Comparison of ENCODE assay signal across 15 mouse cellular contexts in the genomic region with DNA sequence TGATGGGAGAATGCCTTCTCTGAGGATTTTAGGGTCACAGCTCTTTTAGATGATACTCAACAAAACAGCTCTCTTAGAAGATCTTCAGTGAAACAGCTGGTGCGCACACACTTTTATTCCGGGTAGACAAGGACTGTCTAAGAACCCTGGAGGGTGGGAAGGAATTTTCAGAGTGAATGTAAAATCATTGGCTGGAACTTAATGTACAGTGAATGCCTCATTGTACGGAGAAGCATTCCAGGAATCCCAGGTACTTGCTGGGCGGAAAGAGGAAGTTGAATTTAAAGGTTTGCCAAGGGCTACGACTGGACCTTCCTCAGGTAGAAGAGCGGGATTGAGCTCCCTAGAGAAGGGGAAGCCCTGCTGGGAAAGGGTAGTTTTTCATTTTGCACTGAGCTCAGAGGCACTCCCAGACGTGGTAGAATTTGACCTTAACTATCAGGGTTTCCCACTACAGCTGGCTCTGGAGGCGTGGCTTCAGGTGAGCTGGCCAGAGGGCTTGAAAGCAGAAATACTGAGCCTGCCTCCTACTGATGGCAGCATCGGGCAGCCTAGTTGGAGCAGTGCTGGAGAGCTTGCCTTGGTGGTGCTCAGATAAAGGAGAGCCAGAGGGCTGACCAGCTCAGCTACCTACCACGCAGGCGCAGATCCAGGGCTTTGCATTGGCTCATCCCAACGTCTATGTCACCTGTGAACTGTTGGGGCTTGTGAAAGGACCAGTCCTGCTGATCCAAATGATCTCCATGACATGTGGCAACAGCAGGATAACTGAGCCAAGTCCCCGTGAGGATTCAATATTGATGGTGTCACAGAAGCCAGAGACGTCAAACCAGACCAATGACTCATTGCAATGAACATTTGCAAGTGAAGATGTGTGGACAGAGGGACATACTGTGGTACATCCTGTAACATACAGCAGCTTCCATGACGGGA. TPM values are rescaled to one million over a fixed set of nuclear protein-coding genes. Genes with fewer than 3 reads are reported as not detected.
DNase-seq lines count a peak whose midpoint lies in the region; ATAC-seq and TF ChIP-seq lines count a peak whose summit lies in the region.
"Had no signal": no experiment of that assay in that cellular context is flagged by ENCODE, and none has a peak within 500 bp of the region (broad histone marks: within the 10 kb centered on the region; RNA-seq: fewer than 3 reads in every experiment).

No protein-coding gene starts in this region.

- no peak for TF ChIP-seq POLR2A in kidney, adult 2 months (IDR thresholded peaks at IDR 0.05; ENCODE audit: low read depth, low read length)

- H3K36me3 ChIP-seq in kidney, adult 2 months (ENCODE audit: control insufficient read depth, insufficient read depth, low read length): no peaks in the 10 kb centered on the region
- no peaks in the 10 kb centered on the region for H3K36me3 ChIP-seq in intestine, postnatal 0 days (ENCODE audit: control insufficient read depth, insufficient read depth)
- no peaks in the 10 kb centered on the region for H3K36me3 ChIP-seq in forebrain, postnatal 0 days (ENCODE audit: insufficient read depth)
- no peaks in the 10 kb centered on the region for H3K36me3 ChIP-seq in hindbrain, embryonic 11.5 days (ENCODE audit: control insufficient read depth, insufficient read depth, low read length)
- no peaks in the 10 kb centered on the region for H3K36me3 ChIP-seq in heart, embryonic 12.5 days
- H3K36me3 ChIP-seq: forebrain, embryonic 12.5 days; hindbrain, embryonic 10.5 days had no signal

- DNase-seq in kidney, adult 2 months: peak; percentile 8
- DNase-seq in kidney, adult 18-20 months: no peak
- peak; percentile 42 for DNase-seq in ES-CJ7 (ENCODE audit: low read depth, low spot score)
- DNase-seq in lung, postnatal 14 days: peak; percentile 14
- no peak for DNase-seq in forebrain, postnatal 0 days
- DNase-seq in hindbrain, embryonic 11.5 days (ENCODE audit: low spot score): no peak
- DNase-seq: cerebellum, adult 9-10 months; midbrain, embryonic 14.5 days; spleen, adult 18-20 months; thymus, adult 18-20 months had no signal

- TF ChIP-seq CTCF in kidney, adult 2 months (conservative IDR thresholded peaks at IDR 0.05; ENCODE audit: insufficient read depth, insufficient read length, low read depth, low read length): no peak
- TF ChIP-seq CTCF in intestine, postnatal 0 days (IDR thresholded peaks at IDR 0.05; ENCODE audit: low read depth): no peak; the same call in 1 of the 2 replicates
- TF ChIP-seq CTCF in forebrain, postnatal 0 days (IDR thresholded peaks at IDR 0.05; ENCODE audit: low read depth): no peak

- no peak overlapping the region for H3K9ac ChIP-seq in intestine, postnatal 0 days (ENCODE audit: low read depth, low read length)
- H3K9ac ChIP-seq in forebrain, postnatal 0 days: no peak overlapping the region
- H3K9ac ChIP-seq in hindbrain, embryonic 11.5 days (ENCODE audit: low read depth, low read length): no peak overlapping the region
- H3K9ac ChIP-seq in heart, embryonic 12.5 days: no peak overlapping the region
- H3K9ac ChIP-seq: forebrain, embryonic 12.5 days had no signal

- peak overlapping the region; percentile 25; the same call in 1 of the 2 replicates for H3K4me2 ChIP-seq in intestine, postnatal 0 days (replicated peaks; ENCODE audit: low read depth)
- no peak overlapping the region for H3K4me2 ChIP-seq in forebrain, postnatal 0 days (ENCODE audit: low read depth)
- no peak overlapping the region for H3K4me2 ChIP-seq in hindbrain, embryonic 11.5 days (replicated peaks; ENCODE audit: low read depth, low read length)
- H3K4me2 ChIP-seq in heart, embryonic 12.5 days: no peak overlapping the region
- H3K4me2 ChIP-seq: forebrain, embryonic 12.5 days; heart, embryonic 11.5 days had no signal

- no peak overlapping the region for H3K4me3 ChIP-seq in kidney, adult 2 months (ENCODE audit: insufficient read depth, low read depth, low read length)
- H3K4me3 ChIP-seq in intestine, postnatal 0 days (ENCODE audit: low read depth, low read length): no peak overlapping the region
- no peak overlapping the region for H3K4me3 ChIP-seq in forebrain, postnatal 0 days (ENCODE audit: low read depth, low read length)
- H3K4me3 ChIP-seq in hindbrain, embryonic 11.5 days (ENCODE audit: low read depth, low read length): no peak overlapping the region
- H3K4me3 ChIP-seq in heart, embryonic 12.5 days: no peak overlapping the region
- H3K4me3 ChIP-seq: forebrain, embryonic 12.5 days; hindbrain, embryonic 10.5 days had no signal

- no peaks in the 10 kb centered on the region for H3K4me1 ChIP-seq in kidney, adult 2 months (ENCODE audit: control insufficient read depth, insufficient read depth, low read length)
- H3K4me1 ChIP-seq in intestine, postnatal 0 days (replicated peaks; ENCODE audit: control insufficient read depth, insufficient read depth, low read length): no peaks in the 10 kb centered on the region
- H3K4me1 ChIP-seq in forebrain, postnatal 0 days (ENCODE audit: insufficient read depth): no peaks in the 10 kb centered on the region
- H3K4me1 ChIP-seq in hindbrain, embryonic 11.5 days (replicated peaks; ENCODE audit: control insufficient read depth, insufficient read depth, low read length): no peaks in the 10 kb centered on the region
- H3K4me1 ChIP-seq in heart, embryonic 12.5 days (replicated peaks): peaks cover 4% of the 10 kb centered on the region; the same call in 1 of the 2 replicates
- H3K4me1 ChIP-seq: hindbrain, embryonic 10.5 days had no signal

- H3K9me3 ChIP-seq in intestine, postnatal 0 days (ENCODE audit: control insufficient read depth): no peaks in the 10 kb centered on the region
- no peaks in the 10 kb centered on the region for H3K9me3 ChIP-seq in forebrain, postnatal 0 days (ENCODE audit: low read length)
- no peaks in the 10 kb centered on the region for H3K9me3 ChIP-seq in hindbrain, embryonic 11.5 days (ENCODE audit: control insufficient read depth, low read length)
- no peaks in the 10 kb centered on the region for H3K9me3 ChIP-seq in heart, embryonic 12.5 days (replicated peaks)
- H3K9me3 ChIP-seq: forebrain, embryonic 12.5 days; hindbrain, embryonic 10.5 days had no signal

- H3K27me3 ChIP-seq in kidney, adult 2 months (replicated peaks; ENCODE audit: control insufficient read depth, insufficient read depth, low read length): no peaks in the 10 kb centered on the region
- H3K27me3 ChIP-seq in intestine, postnatal 0 days (replicated peaks; ENCODE audit: control insufficient read depth, insufficient read depth, low read length): no peaks in the 10 kb centered on the region
- no peaks in the 10 kb centered on the region for H3K27me3 ChIP-seq in forebrain, postnatal 0 days (ENCODE audit: insufficient read depth, low read length)
- no peaks in the 10 kb centered on the region for H3K27me3 ChIP-seq in hindbrain, embryonic 11.5 days (ENCODE audit: control insufficient read depth, insufficient read depth, low read length)
- H3K27me3 ChIP-seq in heart, embryonic 12.5 days (replicated peaks): 0 out of 2 replicates have a peak, but pooled peaks cover 3% of the 10 kb centered on the region
- H3K27me3 ChIP-seq: forebrain, embryonic 12.5 days had no signal

- ATAC-seq in intestine, postnatal 0 days: 0 out of 2 replicates have a peak, but pooled peaks have one; percentile 19
- no peak for ATAC-seq in forebrain, postnatal 0 days
- ATAC-seq in hindbrain, embryonic 11.5 days (ENCODE audit: low FRiP score): no peak
- no peak for ATAC-seq in heart, embryonic 12.5 days (ENCODE audit: insufficient number of reproducible peaks, low FRiP score)

- 56% methylated on average over 15 of the region's 15 CpGs for WGBS in kidney, adult 2 months
- WGBS in intestine, postnatal 0 days: 50% methylated on average over 15 of the region's 15 CpGs
- WGBS in forebrain, postnatal 0 days: 68% methylated on average over 15 of the region's 15 CpGs
- WGBS in hindbrain, embryonic 11.5 days: 70% methylated on average over 15 of the region's 15 CpGs
- WGBS in heart, embryonic 12.5 days: 67% methylated on average over 15 of the region's 15 CpGs

- H3K27ac ChIP-seq in kidney, adult 2 months (ENCODE audit: insufficient read depth, low read depth, low read length): no peak overlapping the region
- no peak overlapping the region for H3K27ac ChIP-seq in intestine, postnatal 0 days (ENCODE audit: low read depth, low read length)
- H3K27ac ChIP-seq in forebrain, postnatal 0 days (ENCODE audit: low read depth, low read length): no peak overlapping the region
- no peak overlapping the region for H3K27ac ChIP-seq in hindbrain, embryonic 11.5 days (ENCODE audit: low read depth, low read length)
- no peak overlapping the region for H3K27ac ChIP-seq in heart, embryonic 12.5 days (ENCODE audit: poor library complexity, severe bottlenecking)
- H3K27ac ChIP-seq: forebrain, embryonic 12.5 days; hindbrain, embryonic 10.5 days had no signal

RNA-seq across cellular contexts. Expression of a gene that starts 17.0 kb away (rescaled TPM):
- polyA plus RNA-seq in kidney, adult 2 months (2012; rRNA removed): 37.3 and 44.9 TPM in 2 replicates
- polyA plus RNA-seq in intestine, postnatal 0 days (2015; fragmentation: Nextera tagmentation; extraction: Ambion mirVana): 12.9 and 14.6 TPM in 2 replicates
- total RNA-seq in forebrain, postnatal 0 days (2014; rRNA removed): 14.8 and 20.4 TPM in 2 replicates
- 22.1 and 22.8 TPM in 2 replicates for polyA plus RNA-seq in forebrain, postnatal 0 days (2015; fragmentation: Nextera tagmentation; extraction: Ambion mirVana)
- polyA plus RNA-seq in hindbrain, embryonic 11.5 days (2014; fragmentation: Nextera tagmentation; extraction: Ambion mirVana): 8.3 and 10.7 TPM in 2 replicates
- 1.4 and 1.9 TPM in 2 replicates for polyA plus RNA-seq in heart, embryonic 12.5 days (2016; fragmentation: Nextera tagmentation; extraction: Ambion mirVana)

RNA-seq across cellular contexts. Expression of a gene that starts 27.2 kb away (rescaled TPM):
- 47.1 and 65.7 TPM in 2 replicates for polyA plus RNA-seq in kidney, adult 2 months (2012; rRNA removed)
- 13.2 and 14.6 TPM in 2 replicates for polyA plus RNA-seq in intestine, postnatal 0 days (2015; fragmentation: Nextera tagmentation; extraction: Ambion mirVana)
- total RNA-seq in forebrain, postnatal 0 days (2014; rRNA removed): 84.0 and 116 TPM in 2 replicates
- 90.1 and 91.7 TPM in 2 replicates for polyA plus RNA-seq in forebrain, postnatal 0 days (2015; fragmentation: Nextera tagmentation; extraction: Ambion mirVana)
- polyA plus RNA-seq in hindbrain, embryonic 11.5 days (2014; fragmentation: Nextera tagmentation; extraction: Ambion mirVana): 36.8 and 48.4 TPM in 2 replicates
- polyA plus RNA-seq in heart, embryonic 12.5 days (2016; fragmentation: Nextera tagmentation; extraction: Ambion mirVana): 31.4 and 31.6 TPM in 2 replicates

Comparison
In these comparisons a context has a peak if more than half of its experiments do, and no peak if none do; other contexts are left out.
1. DNase-seq: peak in kidney, adult 2 months (single experiment), ES-CJ7 (single experiment) and lung, postnatal 14 days (single experiment); none in kidney, adult 18-20 months (single experiment), forebrain, postnatal 0 days (single experiment) and hindbrain, embryonic 11.5 days (single experiment).